Mouse (Mus musculus) heart, postnatal 0 days (tissue): ENCODE measurements around the gene Zfp30.

Experiments used
- CTCF ChIP-seq: IDR thresholded peaks from 2 replicates; pipeline ENCODE4 v1.5.1; 2016; ENCODE audit warnings: antibody characterized with exemption, control low read depth, low read depth
- EP300 ChIP-seq: IDR thresholded peaks from 2 replicates; pipeline ENCODE4 v1.6.1; 2016; ENCODE audit warnings: antibody characterized with exemption, low read depth

- TF ChIP-seq EP300 (no peak), CTCF (no peak)
These were observed 44.2 kb downstream of the Zfp30 start for GRCm38 (mm10) chr7:29828001-29828400.
